Mouse (Mus musculus): ENCODE data around the gene Tanc2.

Tanc2 gene

GRCm38 (mm10) chr11:105836344-105836891 is 246.6 kb downstream of the Tanc2 start:
- DNase-seq (ENCODE audit: low spot score), result no peak

- DNase-seq (ENCODE audit: low spot score), result no peak
Measured at GRCm38 (mm10) chr11:105837962-105838361, 248.2 kb downstream of the Tanc2 start.

- no peak for DNase-seq (ENCODE audit: low spot score)
Measured at GRCm38 (mm10) chr11:105845901-105846300, 256.1 kb downstream of the Tanc2 start.

GRCm38 (mm10) chr11:105855504-105855903 is 265.7 kb downstream of the Tanc2 start:
- no peak for DNase-seq (ENCODE audit: low spot score)

- no peak for DNase-seq (ENCODE audit: low spot score)
Measured at GRCm38 (mm10) chr11:105858063-105858462, 268.3 kb downstream of the Tanc2 start.

- DNase-seq (ENCODE audit: low spot score), result no peak
Measured at GRCm38 (mm10) chr11:105885558-105885957, 295.8 kb downstream of the Tanc2 start.

GRCm38 (mm10) chr11:105887281-105887680 is 297.5 kb downstream of the Tanc2 start:
- no peak for DNase-seq (ENCODE audit: low spot score)

- no peak for DNase-seq (ENCODE audit: low spot score)
Measured at GRCm38 (mm10) chr11:105899151-105899550, 309.4 kb downstream of the Tanc2 start.

- no peak for DNase-seq (ENCODE audit: low spot score)
Measured at GRCm38 (mm10) chr11:105901501-105901900, 311.7 kb downstream of the Tanc2 start.

GRCm38 (mm10) chr11:105902956-105903355 is 313.2 kb downstream of the Tanc2 start:
- no peak for DNase-seq (ENCODE audit: low spot score)

GRCm38 (mm10) chr11:105905529-105906213 is 315.9 kb downstream of the Tanc2 start:
- DNase-seq (ENCODE audit: low spot score), result no peak

- DNase-seq (ENCODE audit: low spot score), result no peak
Measured at GRCm38 (mm10) chr11:105907381-105907780, 317.6 kb downstream of the Tanc2 start.

GRCm38 (mm10) chr11:105908926-105909325 is 319.1 kb downstream of the Tanc2 start:
- no peak for DNase-seq (ENCODE audit: low spot score)

- no peak for DNase-seq (ENCODE audit: low spot score)
Measured at GRCm38 (mm10) chr11:105909617-105910016, 319.8 kb downstream of the Tanc2 start.

- DNase-seq (ENCODE audit: low spot score), result no peak
Measured at GRCm38 (mm10) chr11:105911149-105911548, 321.4 kb downstream of the Tanc2 start.

- DNase-seq (ENCODE audit: low spot score), result peak; percentile 56
Measured at GRCm38 (mm10) chr11:105911592-105912375, 322.0 kb downstream of the Tanc2 start.

GRCm38 (mm10) chr11:105913580-105913979 is 323.8 kb downstream of the Tanc2 start:
- no peak for DNase-seq (ENCODE audit: low spot score)

GRCm38 (mm10) chr11:105920098-105920785 is 330.5 kb downstream of the Tanc2 start:
- DNase-seq (ENCODE audit: low spot score), result no peak

- no peak for DNase-seq (ENCODE audit: low spot score)
Measured at GRCm38 (mm10) chr11:105920836-105921235, 331.1 kb downstream of the Tanc2 start.

GRCm38 (mm10) chr11:105921275-105921674 is 331.5 kb downstream of the Tanc2 start:
- DNase-seq (ENCODE audit: low spot score), result no peak

- DNase-seq (ENCODE audit: low spot score), result no peak
Measured at GRCm38 (mm10) chr11:105922769-105923663, 333.2 kb downstream of the Tanc2 start.

All from ovary, postnatal 14 days (tissue).